Mouse (Mus musculus) activated CD4-positive, CD25-positive, alpha-beta regulatory T cell (primary cell): ENCODE measurements around the gene Cacfd1. TPM values are rescaled to one million over a fixed set of nuclear protein-coding genes. Genes with fewer than 3 reads are reported as not detected.

Experiments used
- polyA plus RNA-seq, 2 experiments: library from polyadenylated mRNA; unstranded; fragments of 100-300 nt; shearing (Covaris generic); gene quantifications; one replicate each; pipeline ENCODE4 v1.2.1; 2017

Cacfd1 gene
- 10 to 100 TPM; 30.6 to 35.5 TPM for polyA plus RNA-seq

GRCm38 (mm10) chr2:27009714-27010244, at the start of gene Cacfd1:
Gene Cacfd1 (plus strand): TSS chr2:27009926.

DNA sequence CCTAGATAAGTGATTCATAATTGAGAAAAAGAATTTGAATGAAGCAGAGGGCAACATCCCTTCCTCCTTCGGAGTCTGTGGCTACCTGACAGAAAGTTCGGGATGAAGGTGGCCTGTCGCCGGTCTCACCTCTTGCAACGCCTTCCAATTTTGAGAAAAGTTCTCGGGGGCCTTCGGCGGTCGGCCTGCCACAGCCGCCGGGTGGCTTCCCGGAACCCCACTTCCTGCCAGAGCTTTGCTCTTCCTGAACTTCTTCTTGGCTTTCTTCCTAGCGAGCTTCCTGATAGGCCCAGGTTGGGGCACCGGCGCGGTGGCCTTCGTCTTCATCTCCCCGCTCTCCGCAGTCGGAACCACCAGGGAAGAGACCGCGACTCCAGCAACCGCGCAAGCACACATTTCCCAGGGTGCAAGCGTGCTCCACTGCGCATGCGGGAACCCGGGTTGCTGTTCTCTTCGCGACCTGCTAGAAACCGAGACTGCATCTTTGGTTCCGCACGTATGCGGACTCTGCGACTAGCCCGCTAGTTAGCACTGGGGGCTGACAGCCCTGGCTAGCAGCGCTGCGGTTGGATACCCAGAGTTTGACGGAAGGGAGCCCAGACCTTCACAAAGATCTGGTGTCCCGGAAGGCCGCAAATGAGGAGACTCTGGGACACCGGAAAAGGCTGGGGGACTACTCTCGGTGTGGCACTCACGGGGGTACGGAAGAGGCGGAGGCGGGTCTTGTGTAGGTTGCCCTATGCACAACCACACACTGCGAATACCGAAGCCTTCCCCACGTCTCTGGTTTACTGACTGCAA, 45.6 kb upstream of the Cacfd1 start, which contains the start of gene Rexo4:
Gene Rexo4 (minus strand): TSS at position 464 of the 801 bp plus-strand sequence.

DNA sequence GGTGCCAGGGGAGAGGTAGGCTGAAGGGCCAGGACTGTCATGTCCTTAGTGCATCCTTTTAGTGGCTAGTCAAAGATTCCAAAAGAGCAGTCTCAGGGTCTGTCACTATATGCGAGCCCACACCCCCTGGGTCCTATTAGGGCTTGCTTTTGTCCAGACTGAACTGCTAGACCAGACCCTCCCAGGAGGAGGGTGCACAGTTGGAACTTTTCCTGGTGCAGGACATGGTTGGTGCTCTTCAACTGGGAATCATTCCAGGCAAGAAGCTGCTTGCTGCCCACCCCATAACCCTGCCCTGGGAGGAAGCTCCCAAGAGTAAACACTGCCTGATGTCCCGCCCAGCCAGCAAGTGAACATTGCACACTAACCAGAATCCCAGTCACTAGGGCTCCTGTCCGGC, 36.6 kb upstream of the Cacfd1 start, which contains the start of gene Adamts13:
Gene Adamts13 (plus strand): TSS at position 301 of the 400 bp plus-strand sequence.

GRCm38 (mm10) chr2:27027618-27028436, 18.1 kb downstream of the Cacfd1 start, which contains the start of gene Slc2a6:
Gene Slc2a6 (minus strand): TSS chr2:27027998.

Other genes with a start within 250 kb of the Cacfd1 start
- gene Abo, start 144.9 kb upstream of the Cacfd1 start, polyA plus RNA-seq, result not detected
- 10 to 100 TPM; 26.7 to 34.0 TPM for gene Surf6, start 107.0 kb upstream of the Cacfd1 start, polyA plus RNA-seq
- gene Med22, start 99.2 kb upstream of the Cacfd1 start, polyA plus RNA-seq, result 10 to 100 TPM; 21.7 to 24.9 TPM
- gene Rpl7a, start 99.2 kb upstream of the Cacfd1 start, polyA plus RNA-seq, result 100 to 1,000 TPM; 246 to 349 TPM
- gene Surf2, start 93.6 kb upstream of the Cacfd1 start, polyA plus RNA-seq, result 10 to 100 TPM; 43.3 to 69.2 TPM
- gene Surf1, start 93.4 kb upstream of the Cacfd1 start, polyA plus RNA-seq, result 100 to 1,000 TPM; 115 to 124 TPM
- gene Surf4, start 76.0 kb upstream of the Cacfd1 start, polyA plus RNA-seq, result 100 to 1,000 TPM; 132 to 196 TPM
- gene Stkld1, start 75.9 kb upstream of the Cacfd1 start, polyA plus RNA-seq, result under 1 TPM; 0.60 to 0.61 TPM
- gene Rexo4, start 45.5 kb upstream of the Cacfd1 start, polyA plus RNA-seq, result 10 to 100 TPM; 64.3 to 65.7 TPM
- not detected for gene Adamts13, start 36.5 kb upstream of the Cacfd1 start, polyA plus RNA-seq
- 1 to 10 TPM; 1.0 to 2.5 TPM for gene Slc2a6, start 18.1 kb downstream of the Cacfd1 start, polyA plus RNA-seq
- under 1 TPM in 1 of 2 experiments, not detected in 1; 0.23 TPM for gene Mymk, start 62.3 kb downstream of the Cacfd1 start, polyA plus RNA-seq
- gene Adamtsl2, start 69.5 kb downstream of the Cacfd1 start, polyA plus RNA-seq, result not detected
- 1 to 10 TPM in 1 of 2 experiments, under 1 TPM in 1; 0.37 to 1.3 TPM for gene Fam163b, start 132.6 kb downstream of the Cacfd1 start, polyA plus RNA-seq
- under 1 TPM in 1 of 2 experiments, not detected in 1; 0.06 TPM for gene Dbh, start 155.3 kb downstream of the Cacfd1 start, polyA plus RNA-seq
- gene Sardh, start 238.4 kb downstream of the Cacfd1 start, polyA plus RNA-seq, result 1 to 10 TPM in 1 of 2 experiments, under 1 TPM in 1; 0.57 to 3.4 TPM